ENCODE assay signal across 41 mouse cellular contexts in the genomic region with DNA sequence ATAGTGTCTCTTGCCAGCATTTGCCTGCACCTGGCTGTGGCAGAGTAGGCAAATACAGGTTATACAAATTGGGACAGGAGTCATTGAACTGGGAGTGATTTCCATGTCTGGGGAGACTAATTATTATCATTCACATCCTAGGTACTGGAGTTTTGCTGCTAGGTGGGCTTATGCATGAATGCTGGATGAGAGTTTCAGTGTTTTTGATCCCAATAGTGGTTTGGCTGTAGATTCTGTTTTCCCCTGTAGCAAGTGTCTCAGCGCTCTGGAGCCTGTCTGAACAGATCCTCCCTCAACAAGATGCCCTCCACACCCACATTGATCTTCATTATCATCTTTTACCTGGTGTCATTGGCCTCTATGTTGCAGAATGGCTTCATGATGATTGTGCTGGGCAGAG. TPM values are rescaled to one million over a fixed set of nuclear protein-coding genes. Genes with fewer than 3 reads are reported as not detected.
"Had no signal": no experiment of that assay in that cellular context is flagged by ENCODE, and none has a peak within 500 bp of the region (broad histone marks: within the 10 kb centered on the region; RNA-seq: fewer than 3 reads in every experiment).

TSS of gene Tas2r143 (plus strand) at position 301 of the 400 bp plus-strand sequence.

- H3K36me3 ChIP-seq: limb, embryonic 10.5 days; limb, embryonic 12.5 days; limb, embryonic 13.5 days; limb, embryonic 15.5 days; liver, embryonic 12.5 days; liver, embryonic 13.5 days; liver, embryonic 15.5 days; lung, embryonic 15.5 days; midbrain, embryonic 10.5 days; midbrain, embryonic 12.5 days; midbrain, embryonic 13.5 days had no signal

- H3K4me1 ChIP-seq: limb, embryonic 10.5 days; limb, embryonic 12.5 days; limb, embryonic 13.5 days; limb, embryonic 15.5 days; liver, embryonic 12.5 days; liver, embryonic 13.5 days; liver, embryonic 15.5 days; midbrain, embryonic 10.5 days; midbrain, embryonic 12.5 days; midbrain, embryonic 13.5 days had no signal

- DNase-seq: left cerebral cortex, postnatal 4 days; liver; liver, embryonic 13.5 days; liver, postnatal 0 days; lung, adult 18-20 months; lung, adult 2 months; lung, embryonic 14.5 days; lung, postnatal 10 days; lung, postnatal 14 days; lung, postnatal 36 days; lung, postnatal 4 days; midbrain, embryonic 14.5 days had no signal

- H3K9me3 ChIP-seq: limb, embryonic 10.5 days; limb, embryonic 12.5 days; limb, embryonic 13.5 days; limb, embryonic 15.5 days; liver, embryonic 12.5 days; liver, embryonic 13.5 days; liver, embryonic 15.5 days; lung, embryonic 15.5 days; megakaryocyte, embryonic 14.5 days; midbrain, embryonic 10.5 days; midbrain, embryonic 12.5 days; midbrain, embryonic 13.5 days had no signal

- H3K27ac ChIP-seq: left cerebral cortex, adult 2 months; limb, embryonic 10.5 days; limb, embryonic 12.5 days; limb, embryonic 13.5 days; limb, embryonic 15.5 days; liver, embryonic 12.5 days; liver, embryonic 13.5 days; liver, embryonic 14.5 days; liver, embryonic 15.5 days; lung, embryonic 15.5 days; macrophage; midbrain, embryonic 10.5 days; midbrain, embryonic 12.5 days; midbrain, embryonic 13.5 days had no signal

- ATAC-seq: liver, embryonic 12.5 days; liver, postnatal 0 days; lung, postnatal 0 days; midbrain, embryonic 13.5 days; midbrain, embryonic 16.5 days had no signal

- H3K9ac ChIP-seq: limb, embryonic 12.5 days; limb, embryonic 13.5 days; limb, embryonic 15.5 days; liver, embryonic 12.5 days; liver, embryonic 13.5 days; liver, embryonic 14.5 days; liver, embryonic 15.5 days; liver, postnatal 0 days; lung, embryonic 14.5 days; lung, embryonic 15.5 days; midbrain, embryonic 12.5 days; midbrain, embryonic 13.5 days had no signal

- H3K4me3 ChIP-seq: left cerebral cortex, adult 2 months; limb, embryonic 10.5 days; limb, embryonic 12.5 days; limb, embryonic 13.5 days; limb, embryonic 15.5 days; liver, embryonic 12.5 days; liver, embryonic 13.5 days; liver, embryonic 15.5 days; lung, embryonic 15.5 days; megakaryocyte, embryonic 14.5 days; midbrain, embryonic 10.5 days; midbrain, embryonic 12.5 days; midbrain, embryonic 13.5 days; myocyte had no signal

- H3K27me3 ChIP-seq: limb, embryonic 12.5 days; limb, embryonic 13.5 days; limb, embryonic 15.5 days; liver, embryonic 12.5 days; liver, embryonic 13.5 days; liver, embryonic 15.5 days; lung, embryonic 15.5 days; megakaryocyte, embryonic 14.5 days; midbrain, embryonic 12.5 days; midbrain, embryonic 13.5 days had no signal

- H3K4me2 ChIP-seq: limb, embryonic 12.5 days; limb, embryonic 13.5 days; limb, embryonic 15.5 days; liver, embryonic 11.5 days; liver, embryonic 12.5 days; liver, embryonic 13.5 days; liver, embryonic 15.5 days; lung, embryonic 14.5 days; lung, embryonic 15.5 days; midbrain, embryonic 11.5 days; midbrain, embryonic 12.5 days; midbrain, embryonic 13.5 days had no signal

RNA-seq across cellular contexts. Expression of gene Tas2r143, which starts in this region (rescaled TPM):
- total RNA-seq: left cerebral cortex, adult 2 months; left cerebral cortex, adult 8-10 months; left cerebral cortex, postnatal 10 days; left cerebral cortex, postnatal 14 days; left cerebral cortex, postnatal 25 days; left cerebral cortex, postnatal 4 days; megakaryocyte progenitor cell, adult 5-6 weeks; midbrain, postnatal 0 days had no signal
- polyA plus RNA-seq: limb, embryonic 10.5 days; limb, embryonic 11.5 days; limb, embryonic 12.5 days; limb, embryonic 13.5 days; limb, embryonic 15.5 days; liver, embryonic 11.5 days; liver, embryonic 12.5 days; liver, embryonic 13.5 days; liver, embryonic 14.5 days; liver, embryonic 15.5 days; liver, embryonic 16.5 days; liver, postnatal 0 days; lung, embryonic 14.5 days; lung, embryonic 15.5 days; lung, embryonic 16.5 days; lung, postnatal 0 days; macrophage; midbrain, embryonic 10.5 days; midbrain, embryonic 11.5 days; midbrain, embryonic 12.5 days; midbrain, embryonic 13.5 days; midbrain, embryonic 14.5 days; midbrain, embryonic 16.5 days; midbrain, postnatal 0 days; myocyte; neural tube, embryonic 11.5 days had no signal
